ENCODE assay signal across 8 mouse cellular contexts in genomic region chr19:24166516-24167091, GRCm38 (mm10). TPM values are rescaled to one million over a fixed set of nuclear protein-coding genes. Genes with fewer than 3 reads are reported as not detected.
DNase-seq lines count a peak whose midpoint lies in the region; ATAC-seq and TF ChIP-seq lines count a peak whose summit lies in the region.

No protein-coding gene starts in this region.

- TF ChIP-seq POLR2A in embryonic fibroblast, embryonic 13.5 days (IDR thresholded peaks at IDR 0.05; ENCODE audit: low read depth, low read length), result no peak
- TF ChIP-seq POLR2A in cerebellum, adult 2 months (IDR thresholded peaks at IDR 0.05; ENCODE audit: borderline replicate concordance, insufficient read depth, low read length), result no peak

- TF ChIP-seq CTCF in embryonic fibroblast, embryonic 13.5 days (IDR thresholded peaks at IDR 0.05; ENCODE audit: borderline replicate concordance, insufficient read depth, low read length), result no peak
- no peak for TF ChIP-seq CTCF in cerebellum, adult 2 months (IDR thresholded peaks at IDR 0.05; ENCODE audit: borderline replicate concordance, insufficient read depth, low read depth, low read length)

- no peaks in the 10 kb centered on the region for H3K36me3 ChIP-seq in hindbrain, embryonic 12.5 days
- no peaks in the 10 kb centered on the region for H3K36me3 ChIP-seq in limb, embryonic 15.5 days
- no peaks in the 10 kb centered on the region for H3K36me3 ChIP-seq in midbrain, embryonic 16.5 days (ENCODE audit: control insufficient read depth, insufficient read depth, low read length)

- H3K9me3 ChIP-seq in hindbrain, embryonic 12.5 days (replicated peaks), result no peaks in the 10 kb centered on the region
- no peaks in the 10 kb centered on the region for H3K9me3 ChIP-seq in limb, embryonic 15.5 days
- no peaks in the 10 kb centered on the region for H3K9me3 ChIP-seq in midbrain, embryonic 16.5 days (replicated peaks; ENCODE audit: control insufficient read depth, low read length, poor library complexity, severe bottlenecking)

- H3K9ac ChIP-seq in hindbrain, embryonic 12.5 days, result no peak overlapping the region
- no peak overlapping the region for H3K9ac ChIP-seq in limb, embryonic 15.5 days
- peak overlapping the region; percentile 4; the same call in 1 of the 2 replicates for H3K9ac ChIP-seq in midbrain, embryonic 16.5 days (ENCODE audit: low read depth, low read length)

- 26% methylated on average over 17 of the region's 17 CpGs for WGBS in hindbrain, embryonic 12.5 days
- 17% methylated on average over 17 of the region's 17 CpGs for WGBS in limb, embryonic 15.5 days
- WGBS in midbrain, embryonic 16.5 days, result 12% methylated on average over 17 of the region's 17 CpGs
- WGBS in cerebellum, adult 2 months, result 39% methylated on average over 17 of the region's 17 CpGs

- H3K4me3 ChIP-seq in embryonic fibroblast, embryonic 13.5 days (ENCODE audit: insufficient read depth, low read length), result peak overlapping the region; percentile 4; the same call in 1 of the 2 replicates
- no peak overlapping the region for H3K4me3 ChIP-seq in hindbrain, embryonic 12.5 days
- H3K4me3 ChIP-seq in limb, embryonic 15.5 days, result 0 out of 2 replicates have a peak overlapping the region, but pooled peaks have one; percentile 7
- no peak overlapping the region for H3K4me3 ChIP-seq in midbrain, embryonic 16.5 days (ENCODE audit: low read depth, low read length)
- H3K4me3 ChIP-seq in cerebellum, adult 2 months (replicated peaks; ENCODE audit: insufficient read depth, low read depth, low read length), result no peak overlapping the region

- H3K4me1 ChIP-seq in embryonic fibroblast, embryonic 13.5 days (ENCODE audit: control insufficient read depth, insufficient read depth, low read length), result peaks cover 11% of the 10 kb centered on the region
- peaks cover 25% of the 10 kb centered on the region for H3K4me1 ChIP-seq in hindbrain, embryonic 12.5 days
- H3K4me1 ChIP-seq in limb, embryonic 15.5 days, result peaks cover 23% of the 10 kb centered on the region
- peaks cover 6% of the 10 kb centered on the region for H3K4me1 ChIP-seq in midbrain, embryonic 16.5 days (ENCODE audit: control insufficient read depth, insufficient read depth, low read length)
- no peaks in the 10 kb centered on the region; the same call in 1 of the 2 replicates for H3K4me1 ChIP-seq in cerebellum, adult 2 months (ENCODE audit: control insufficient read depth, insufficient read depth, low read length)

- peak overlapping the region; percentile 27; the same call in 1 of the 2 replicates for H3K4me2 ChIP-seq in hindbrain, embryonic 12.5 days (replicated peaks)
- H3K4me2 ChIP-seq in limb, embryonic 15.5 days, result peak overlapping the region; percentile 33; the same call in 1 of the 2 replicates
- peak overlapping the region; percentile 39 for H3K4me2 ChIP-seq in midbrain, embryonic 16.5 days (ENCODE audit: low read length)

- peak; percentile 12 for DNase-seq in ovary, postnatal 10 days (ENCODE audit: low spot score)
- DNase-seq in ovary, adult 18-20 months (ENCODE audit: low spot score), result no peak
- DNase-seq in thymus, postnatal 25 days, result peak; percentile 18
- no peak for DNase-seq in cerebellum, adult 2 months

- H3K27me3 ChIP-seq in hindbrain, embryonic 12.5 days, result no peaks in the 10 kb centered on the region
- no peaks in the 10 kb centered on the region for H3K27me3 ChIP-seq in limb, embryonic 15.5 days
- no peaks in the 10 kb centered on the region for H3K27me3 ChIP-seq in midbrain, embryonic 16.5 days (ENCODE audit: control insufficient read depth, insufficient read depth, low read depth, low read length)
- H3K27me3 ChIP-seq in cerebellum, adult 2 months (ENCODE audit: control insufficient read depth, insufficient read depth, low read length), result no peaks in the 10 kb centered on the region

- H3K27ac ChIP-seq in embryonic fibroblast, embryonic 13.5 days (ENCODE audit: insufficient read depth, low read length), result peak overlapping the region; percentile 49
- 0 out of 2 replicates have a peak overlapping the region, but pooled peaks have one; percentile 25 for H3K27ac ChIP-seq in hindbrain, embryonic 12.5 days
- peak overlapping the region; percentile 22; the same call in 1 of the 2 replicates for H3K27ac ChIP-seq in limb, embryonic 15.5 days
- H3K27ac ChIP-seq in midbrain, embryonic 16.5 days (ENCODE audit: low read length), result no peak overlapping the region
- no peak overlapping the region for H3K27ac ChIP-seq in cerebellum, adult 2 months (ENCODE audit: insufficient read depth, low read length)

- ATAC-seq in hindbrain, embryonic 12.5 days (ENCODE audit: low FRiP score), result no peak
- peak; percentile 62; the same call in 1 of the 2 replicates for ATAC-seq in limb, embryonic 15.5 days (ENCODE audit: insufficient number of reproducible peaks, low FRiP score, low TSS enrichment, low read depth)
- 0 out of 2 replicates have a peak, but pooled peaks have one; percentile 42 for ATAC-seq in midbrain, embryonic 16.5 days

RNA-seq across cellular contexts. Expression of gene Tjp2, which starts 58.2 kb away (rescaled TPM):
- polyA plus RNA-seq in embryonic fibroblast, embryonic 13.5 days (2011; ENCODE audit: insufficient read length, low read depth, missing spikeins), result 8.5 and 12.3 TPM in 2 replicates
- polyA plus RNA-seq in hindbrain, embryonic 12.5 days (2016; fragmentation: Nextera tagmentation; extraction: Ambion mirVana), result 26.7 and 28.7 TPM in 2 replicates
- polyA plus RNA-seq in limb, embryonic 15.5 days (2015; fragmentation: Nextera tagmentation; extraction: Ambion mirVana), result 17.2 and 20.6 TPM in 2 replicates
- polyA plus RNA-seq in midbrain, embryonic 16.5 days (2015; fragmentation: Nextera tagmentation; extraction: Ambion mirVana), result 11.1 and 11.6 TPM in 2 replicates
- polyA plus RNA-seq in cerebellum, adult 2 months (2012; rRNA removed), result 26.5 and 27.7 TPM in 2 replicates

Comparison
In these comparisons a context has a peak if more than half of its experiments do, and no peak if none do; other contexts are left out.
1. DNase-seq: peak in ovary, postnatal 10 days (single experiment) and thymus, postnatal 25 days (single experiment); none in ovary, adult 18-20 months (single experiment) and cerebellum, adult 2 months (0 of 2).
2. H3K27ac ChIP-seq: peak in embryonic fibroblast, embryonic 13.5 days (single experiment), hindbrain, embryonic 12.5 days (single experiment) and limb, embryonic 15.5 days (single experiment); none in midbrain, embryonic 16.5 days (single experiment) and cerebellum, adult 2 months (single experiment).
3. H3K4me3 ChIP-seq: peak in embryonic fibroblast, embryonic 13.5 days (single experiment) and limb, embryonic 15.5 days (single experiment); none in hindbrain, embryonic 12.5 days (single experiment), midbrain, embryonic 16.5 days (single experiment) and cerebellum, adult 2 months (single experiment).
4. Peak in every context shown above with its lines, with median percentiles within 50 percentile points of each other: H3K4me2 ChIP-seq.